Mouse (Mus musculus) ovary, adult 18-20 months (tissue): ENCODE results near the gene Tpsb2.

Experiments used
- DNase-seq: peaks from one replicate; pipeline ENCODE4 v3.0.0; 2022; ENCODE audit warnings: low spot score, mixed read lengths

Gene Tpsb2

DNA sequence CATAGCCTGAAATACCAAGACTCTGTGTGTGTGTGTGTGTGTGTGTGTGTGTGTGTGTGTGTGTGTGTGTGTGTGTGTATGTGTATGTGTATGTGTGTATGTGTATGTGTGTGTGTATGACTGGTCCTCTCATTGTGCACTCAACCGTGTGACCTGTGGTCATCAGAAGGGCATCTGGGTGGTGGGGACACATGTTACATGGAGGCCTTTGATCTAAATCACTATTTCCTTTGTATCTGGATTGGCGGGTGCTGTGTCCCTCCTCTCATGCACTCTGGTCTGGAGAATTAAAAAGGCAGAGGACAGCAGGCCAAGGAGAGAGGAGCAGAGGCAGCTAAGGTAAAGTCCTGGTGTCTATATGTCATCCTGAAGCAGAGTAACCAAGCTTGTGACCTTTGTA lies at the start of gene Tpsb2:
Tpsb2 (plus strand) TSS at position 301 of the 400 bp plus-strand sequence.
- DNase-seq, result no peak

DNA sequence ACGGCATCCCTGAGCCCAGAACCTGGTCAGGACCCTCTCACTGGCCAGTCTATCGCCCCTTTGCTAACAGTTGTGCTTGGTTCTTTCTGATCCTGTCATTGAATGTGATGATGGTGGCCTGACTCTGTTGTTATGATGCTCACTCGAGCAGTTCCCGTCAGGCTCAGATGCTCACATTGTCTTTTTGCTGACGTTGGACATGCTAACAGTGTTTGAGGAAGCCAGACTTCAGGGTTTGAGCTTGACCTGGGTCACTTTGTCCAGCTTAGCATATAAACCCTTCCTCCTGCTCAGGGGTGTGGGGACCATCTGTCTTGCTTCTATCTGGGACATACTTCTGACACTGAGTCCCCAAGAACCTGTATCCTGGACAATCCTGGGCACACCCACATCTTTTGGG lies 47.8 kb upstream of the Tpsb2 start, which contains the start of gene Prss29:
Prss29 (plus strand) TSS at position 301 of the 400 bp plus-strand sequence.
- DNase-seq, result no peak

DNA sequence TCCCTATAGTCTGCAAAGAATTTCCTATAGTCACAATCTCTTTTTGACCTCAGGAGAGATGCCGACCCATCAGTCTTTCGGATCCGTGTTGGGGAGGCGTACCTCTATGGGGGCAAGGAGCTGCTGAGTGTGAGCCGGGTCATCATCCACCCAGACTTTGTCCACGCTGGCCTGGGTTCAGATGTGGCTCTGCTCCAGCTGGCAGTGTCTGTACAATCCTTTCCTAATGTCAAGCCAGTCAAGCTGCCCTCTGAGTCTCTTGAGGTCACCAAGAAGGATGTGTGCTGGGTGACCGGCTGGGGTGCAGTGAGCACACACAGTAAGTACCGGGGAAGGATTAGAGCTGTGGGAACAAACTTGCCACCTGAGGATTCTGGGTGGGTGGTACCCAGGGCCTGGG lies 45.3 kb upstream of the Tpsb2 start:
- no peak for DNase-seq

DNA sequence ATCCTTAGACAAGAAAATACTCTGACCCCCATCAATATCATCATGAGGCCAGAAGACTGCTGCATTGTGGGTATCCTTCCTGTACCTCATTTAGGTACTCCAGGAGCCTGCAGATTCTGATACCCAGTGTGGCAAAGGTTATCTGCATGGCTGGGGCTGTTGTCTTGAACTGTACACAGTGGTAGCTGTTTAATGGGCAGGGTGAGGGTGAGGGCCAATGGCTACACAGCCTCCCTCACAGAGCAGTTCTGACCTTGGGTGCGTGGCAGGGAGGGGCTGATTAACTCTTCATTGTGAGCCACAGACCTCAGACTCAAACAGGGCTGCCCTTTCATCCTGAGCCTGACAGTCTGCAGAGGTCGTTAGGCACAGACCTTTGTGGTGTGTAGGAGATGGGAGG lies 43.2 kb upstream of the Tpsb2 start:
- no peak for DNase-seq

DNA sequence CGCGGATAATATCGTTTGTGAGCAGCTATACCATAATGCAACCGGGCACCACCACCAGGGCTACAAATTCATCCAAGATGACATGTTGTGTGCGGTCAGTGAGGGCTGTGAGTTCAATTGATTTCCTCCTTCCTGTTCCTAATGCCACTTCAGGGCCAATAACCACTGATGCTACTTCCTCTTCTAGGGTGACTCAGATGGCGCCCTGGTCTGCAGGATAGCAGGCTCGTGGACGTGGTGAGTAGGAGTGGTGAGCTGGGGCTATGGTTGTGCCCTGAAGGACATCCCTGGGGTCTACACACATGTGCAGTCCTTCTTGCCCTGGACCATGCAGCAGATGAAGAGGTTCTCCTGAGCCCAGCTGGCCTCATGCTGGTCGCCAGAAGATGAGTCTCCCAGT lies 33.8 kb upstream of the Tpsb2 start:
- DNase-seq, result no peak

DNA sequence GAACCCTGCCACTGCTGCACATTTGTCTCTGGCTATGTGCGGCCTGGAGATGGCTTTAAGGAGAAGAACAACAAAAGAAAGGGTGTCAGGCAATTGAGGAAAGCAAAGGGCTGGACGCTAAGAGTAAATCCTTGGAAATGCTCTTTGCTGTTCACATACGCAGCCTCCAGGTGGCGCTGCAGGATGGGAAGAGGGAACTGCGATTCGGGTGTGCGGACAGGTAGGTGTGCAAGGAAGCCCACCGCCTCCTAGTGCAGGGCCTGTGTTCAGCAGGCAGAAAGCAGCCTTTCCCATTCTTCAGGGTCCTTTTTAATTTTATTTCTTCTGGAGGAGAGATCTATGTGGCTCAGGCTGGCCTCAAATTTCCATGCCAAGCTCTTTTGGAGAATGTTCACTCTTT lies 32.2 kb upstream of the Tpsb2 start:
- no peak for DNase-seq

DNA sequence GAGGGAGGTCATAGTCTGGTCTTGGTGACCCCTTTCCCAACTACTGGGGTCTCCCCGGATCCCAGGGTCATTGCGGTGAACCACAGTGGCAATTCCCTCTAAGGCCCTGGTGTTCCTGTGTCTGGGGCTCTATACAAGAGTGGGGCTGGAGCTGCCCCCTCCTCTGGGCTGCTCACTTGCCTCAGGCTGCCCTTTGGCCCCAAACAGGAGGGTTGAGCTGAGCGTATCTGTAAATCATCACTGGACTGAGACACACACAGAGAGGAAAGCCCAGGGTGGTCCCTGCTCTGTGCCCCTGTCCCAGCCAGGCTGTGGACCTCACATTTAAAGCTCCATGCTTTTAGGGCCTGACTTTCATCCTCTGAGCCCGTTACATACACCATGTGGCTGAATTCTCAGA lies 27.9 kb upstream of the Tpsb2 start:
- DNase-seq, result no peak

DNA sequence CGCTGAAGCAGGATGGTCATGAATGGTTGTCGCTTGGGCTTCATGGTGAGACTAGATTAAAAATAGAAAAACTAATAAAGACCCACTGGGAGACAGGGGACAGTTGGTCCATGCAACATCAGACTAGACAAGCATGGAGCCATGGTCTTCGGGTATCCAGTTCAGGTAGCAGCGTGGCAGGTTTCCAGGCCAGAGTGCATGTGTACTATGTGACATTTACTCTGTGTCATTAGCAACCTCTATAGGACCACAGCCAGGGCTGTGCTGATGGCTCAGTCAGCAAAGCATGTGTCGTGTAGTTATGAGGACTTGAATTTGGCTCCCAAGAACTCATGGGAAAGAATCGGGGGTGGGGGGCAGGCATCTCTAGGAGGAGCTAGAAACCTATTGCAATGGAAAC lies 26.1 kb upstream of the Tpsb2 start:
- DNase-seq, result no peak

DNA sequence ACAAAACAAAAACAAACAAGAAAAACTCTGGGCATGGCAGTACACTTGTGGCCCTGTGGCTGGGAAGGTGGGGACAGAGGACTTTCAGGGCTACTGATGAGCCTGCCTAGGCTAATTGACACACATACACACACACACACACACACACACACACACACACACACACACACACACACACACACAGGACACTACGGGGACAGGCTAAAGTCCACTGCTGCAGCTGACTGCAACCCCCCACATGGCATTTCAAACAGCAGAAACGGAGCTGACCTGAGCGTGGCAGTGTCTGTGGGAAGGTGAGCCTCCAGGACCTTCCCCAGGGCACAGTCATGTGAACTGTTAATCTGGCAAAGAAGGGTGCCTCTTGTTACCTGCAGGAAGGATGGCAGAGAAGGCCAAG lies 24.6 kb upstream of the Tpsb2 start:
- DNase-seq, result no peak

DNA sequence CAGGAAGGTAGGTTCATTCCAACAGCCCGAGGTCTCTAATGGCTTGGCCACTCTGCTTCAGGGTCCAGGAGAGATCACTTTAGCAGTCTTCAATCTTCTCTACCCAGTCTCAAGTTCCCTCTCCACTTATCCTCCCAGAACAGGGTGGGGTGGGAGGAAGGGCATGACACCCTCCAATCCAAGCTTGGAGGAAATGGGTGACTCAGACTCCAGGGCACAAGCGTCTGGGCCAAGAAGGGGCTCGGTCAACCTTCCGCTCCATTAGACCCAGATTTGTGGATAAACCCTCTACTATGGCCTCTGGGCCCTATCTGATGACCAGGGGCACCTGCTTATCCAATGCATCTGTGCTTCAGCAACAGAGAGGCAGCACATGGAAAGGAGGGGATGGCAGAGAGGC lies 20.6 kb upstream of the Tpsb2 start, which contains the start of gene Tpsab1:
Tpsab1 (minus strand) TSS at position 101 of the 400 bp plus-strand sequence.
- DNase-seq, result no peak

DNA sequence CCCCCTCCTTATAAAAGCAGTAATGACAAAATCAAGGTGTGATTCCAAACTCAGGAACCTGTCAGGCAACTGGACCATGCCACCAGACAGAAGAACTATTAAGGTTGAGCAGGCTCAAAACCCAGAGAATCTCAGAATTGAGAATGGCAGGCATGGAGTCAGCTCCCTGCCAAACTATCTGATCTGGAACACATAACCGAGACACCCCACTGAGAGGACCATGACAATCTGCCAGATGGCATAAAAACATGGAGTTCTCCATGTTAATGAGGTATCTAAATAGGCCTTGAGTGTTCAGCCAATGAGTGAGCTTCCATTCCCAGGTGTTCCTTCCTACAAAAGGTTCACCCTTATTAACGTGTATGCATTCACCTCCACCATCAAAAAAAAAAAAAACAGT lies 4.8 kb upstream of the Tpsb2 start:
- no peak for DNase-seq

DNA sequence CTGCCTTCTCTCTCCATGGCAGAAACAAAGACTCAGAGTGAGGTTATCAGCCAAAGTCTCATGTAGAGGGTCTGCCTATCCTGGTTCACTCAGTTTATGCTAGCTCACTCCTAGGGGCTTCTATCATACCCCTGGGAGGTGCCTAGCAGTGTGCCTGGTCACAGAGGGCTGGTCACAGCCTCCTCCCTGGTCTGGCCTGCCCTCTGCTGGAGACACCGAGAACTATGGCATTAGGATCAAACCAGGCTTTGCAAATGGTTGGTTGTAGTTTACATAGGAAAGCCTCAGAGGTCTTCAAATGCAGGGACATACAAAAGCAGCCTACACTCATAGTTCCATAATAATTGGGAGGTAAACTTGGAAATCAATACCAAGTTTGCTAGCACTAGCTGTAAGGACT lies 2.4 kb upstream of the Tpsb2 start:
- no peak for DNase-seq

DNA sequence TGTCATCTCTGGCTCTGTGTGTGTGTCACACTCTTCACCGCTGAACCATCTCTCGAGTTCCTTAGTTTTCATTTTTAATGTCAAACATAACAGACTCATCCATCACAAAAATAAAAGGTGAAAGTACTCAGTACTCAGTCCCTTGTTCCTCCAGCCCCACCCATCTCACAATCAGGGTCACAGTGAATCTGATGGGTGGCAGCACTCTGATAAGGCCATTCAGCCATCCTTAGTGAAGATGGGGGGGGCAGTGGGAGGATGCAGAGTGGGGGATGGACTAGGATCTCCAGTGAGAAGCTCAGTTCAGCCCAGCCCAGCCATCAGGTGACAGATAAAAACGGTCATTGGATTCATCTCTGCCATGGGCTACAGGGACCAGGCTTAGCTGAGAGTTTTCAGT lies 2.9 kb downstream of the Tpsb2 start, which contains the start of gene Tpsg1:
Tpsg1 (plus strand) TSS at position 301 of the 400 bp plus-strand sequence.
- DNase-seq, result no peak

DNA sequence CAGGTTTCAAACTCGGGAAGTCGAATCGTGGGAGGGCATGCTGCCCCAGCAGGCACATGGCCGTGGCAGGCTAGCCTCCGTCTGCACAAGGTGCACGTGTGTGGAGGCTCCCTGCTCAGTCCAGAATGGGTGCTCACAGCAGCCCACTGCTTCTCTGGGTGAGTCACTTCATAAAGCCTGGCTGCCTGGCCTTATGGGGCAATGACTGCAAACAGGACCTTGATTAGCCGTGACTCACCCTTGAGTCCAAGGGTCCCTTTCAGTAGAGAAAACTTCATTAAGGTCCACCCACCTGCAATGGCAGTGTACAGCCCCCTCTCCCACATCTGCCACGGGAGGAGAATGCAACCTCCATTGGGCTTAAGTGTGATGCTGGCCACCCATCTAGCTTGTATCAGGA lies 6.4 kb downstream of the Tpsb2 start:
- DNase-seq, result no peak

DNA sequence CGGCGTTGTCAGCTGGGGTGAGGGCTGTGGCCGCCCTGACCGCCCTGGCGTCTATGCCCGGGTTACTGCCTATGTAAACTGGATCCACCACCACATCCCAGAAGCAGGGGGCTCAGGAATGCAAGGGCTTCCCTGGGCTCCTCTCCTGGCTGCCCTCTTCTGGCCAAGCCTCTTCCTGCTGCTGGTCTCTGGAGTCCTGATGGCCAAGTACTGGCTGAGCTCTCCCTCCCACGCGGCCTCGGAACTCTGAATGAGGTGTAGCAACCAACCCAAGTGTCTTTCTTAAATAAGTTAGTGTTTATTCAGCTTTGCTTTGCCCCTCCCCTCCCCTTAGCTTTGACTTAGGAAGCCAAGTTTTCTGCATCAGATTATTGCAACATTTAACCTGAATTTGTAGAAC lies 7.9 kb downstream of the Tpsb2 start:
- DNase-seq, result no peak

DNA sequence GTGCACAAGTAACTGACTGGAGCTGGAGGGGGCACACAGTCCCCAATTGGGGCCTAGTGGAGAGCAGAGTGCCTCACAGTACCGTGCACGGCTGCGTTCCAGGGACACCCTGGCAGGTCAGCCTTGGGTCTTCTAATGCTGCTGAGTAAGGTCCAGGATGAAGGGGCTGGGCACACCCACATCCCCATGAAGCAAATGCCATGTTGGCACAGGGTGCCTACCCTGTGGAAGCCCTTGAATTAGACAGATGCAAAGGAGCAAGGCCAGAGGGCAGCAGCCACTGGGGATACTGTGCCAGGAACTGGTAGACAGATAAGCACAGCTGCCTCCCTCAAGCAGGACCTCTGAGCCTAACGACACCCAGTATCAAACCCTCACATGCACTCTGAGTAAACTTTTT lies 28.4 kb downstream of the Tpsb2 start:
- no peak for DNase-seq

DNA sequence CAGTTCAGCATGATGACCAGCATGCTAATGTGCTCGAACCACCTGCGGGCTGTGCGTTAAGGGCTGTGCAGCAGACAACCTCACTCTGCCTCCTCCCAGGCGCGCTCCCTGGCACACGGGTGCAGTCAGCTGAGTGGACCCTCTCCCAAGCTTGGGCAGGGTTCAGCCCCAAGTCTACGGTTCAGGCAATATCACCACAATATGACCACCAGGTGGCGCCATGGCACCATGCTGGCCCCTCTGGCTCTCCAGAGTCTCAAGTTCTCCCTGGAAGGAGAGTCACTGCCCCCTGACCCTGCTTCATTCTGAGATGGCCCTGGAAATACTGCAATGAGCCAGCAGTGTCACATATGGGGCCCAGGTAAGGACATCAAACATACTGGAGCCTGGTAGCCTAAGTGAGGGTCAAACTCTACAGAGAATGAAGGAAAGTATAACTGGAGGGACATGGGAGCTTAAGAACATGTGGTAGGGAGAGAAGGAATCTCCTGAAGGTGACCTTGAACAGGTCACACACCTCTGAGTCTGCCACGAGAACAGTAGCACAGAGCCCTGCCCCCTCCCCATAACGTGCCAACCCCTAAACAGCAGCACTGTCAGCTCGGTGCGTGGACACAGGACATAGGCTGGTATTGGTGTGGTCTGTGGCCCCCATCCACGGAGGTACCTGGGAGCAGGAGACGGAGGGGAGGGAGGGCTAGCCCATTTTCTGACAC lies 31.9 kb downstream of the Tpsb2 start:
- DNase-seq, result peak; percentile 48

DNA sequence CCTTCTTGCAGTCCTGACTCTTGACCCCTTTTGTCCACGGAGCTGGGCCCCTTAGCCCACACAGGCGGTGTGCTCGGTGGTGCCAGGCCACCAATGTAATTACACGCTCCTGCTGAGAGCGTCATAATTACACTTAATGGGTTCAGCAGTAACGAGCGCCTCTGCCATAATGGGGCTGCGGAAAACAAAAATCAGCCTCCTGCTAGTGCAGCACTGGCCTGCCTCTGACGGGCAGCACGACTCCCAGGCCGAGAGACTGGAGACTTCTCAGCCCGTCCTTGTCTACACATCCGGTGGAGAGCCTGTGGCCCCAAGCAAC lies 32.4 kb downstream of the Tpsb2 start:
- DNase-seq, result no peak

DNA sequence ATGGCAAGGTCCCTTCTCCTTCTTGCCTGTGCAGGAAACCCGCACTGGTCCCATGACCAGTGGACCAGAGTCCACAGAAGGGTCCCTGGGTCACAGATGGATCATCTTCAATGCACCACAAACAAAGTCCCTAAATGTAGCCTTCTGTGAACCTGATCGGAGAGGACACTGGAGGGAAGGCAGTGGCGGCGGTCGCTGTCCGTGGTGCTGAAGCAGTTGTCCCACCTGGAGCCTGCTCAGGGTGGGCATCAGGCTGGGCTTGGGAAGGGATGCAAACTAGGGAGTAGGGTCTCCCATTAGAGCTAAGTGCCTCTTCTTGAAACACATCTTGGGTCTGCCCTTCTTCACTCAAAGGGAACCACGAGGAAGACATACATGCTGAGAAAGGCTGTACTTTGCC lies 34.3 kb downstream of the Tpsb2 start:
- no peak for DNase-seq

DNA sequence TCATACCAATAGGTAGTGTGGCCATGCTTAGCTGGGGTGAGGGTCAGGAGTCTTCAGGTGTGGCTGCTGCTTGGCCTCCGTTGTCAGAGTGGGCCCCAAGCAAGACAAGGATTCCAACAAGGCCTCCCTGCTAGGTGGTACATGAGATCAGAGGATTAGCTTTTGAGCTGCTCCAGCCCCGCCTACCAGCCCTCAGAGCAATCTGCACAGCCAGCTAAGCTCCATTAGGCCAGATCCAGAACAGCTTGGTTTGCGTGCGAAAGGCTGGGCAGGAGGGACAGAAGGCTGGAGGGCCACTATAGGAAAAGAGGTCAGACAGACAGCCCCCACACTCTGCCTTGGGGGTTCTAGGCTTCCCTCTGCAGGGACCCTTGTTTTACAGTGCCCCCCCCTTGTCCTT lies 35.4 kb downstream of the Tpsb2 start:
- no peak for DNase-seq

DNA sequence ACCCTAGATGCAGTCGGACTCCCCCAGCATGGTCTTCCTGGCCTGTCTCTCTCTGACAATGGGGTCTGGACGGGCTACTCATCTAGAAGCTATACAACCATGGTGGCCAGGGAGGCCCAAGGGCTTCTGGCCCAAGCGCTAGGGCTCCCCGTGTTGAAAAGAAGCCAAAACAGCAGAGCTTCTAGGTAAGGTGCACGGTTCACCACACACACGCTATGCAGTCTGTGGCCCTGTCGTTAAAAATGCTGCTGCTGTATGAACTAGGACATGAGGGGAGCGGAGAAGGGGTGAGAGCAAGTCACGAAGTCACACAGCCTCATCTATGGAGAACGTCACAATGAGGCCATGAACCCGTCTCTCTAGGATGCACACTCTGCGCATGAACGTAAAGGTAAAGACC lies 36.1 kb downstream of the Tpsb2 start:
- no peak for DNase-seq

DNA sequence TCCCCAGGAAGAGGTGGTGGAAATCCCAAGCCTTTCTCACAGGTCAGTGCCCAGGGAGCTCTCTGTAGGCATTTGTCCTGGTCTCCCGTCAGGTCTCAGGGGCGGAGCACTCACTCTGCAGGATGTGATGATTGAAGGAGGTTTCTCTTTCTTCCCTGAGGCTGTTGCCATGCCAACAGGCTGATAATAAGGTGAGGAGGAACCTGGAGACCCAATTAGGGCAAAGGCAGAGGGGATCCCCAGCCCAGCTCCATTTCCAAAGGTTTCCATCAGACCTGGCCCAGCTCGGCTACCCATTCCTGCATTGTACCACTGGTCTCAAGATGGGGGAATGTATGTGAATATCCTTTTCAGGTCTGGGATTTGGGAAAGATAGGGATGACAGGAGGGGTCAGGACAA lies 38.1 kb downstream of the Tpsb2 start:
- no peak for DNase-seq

DNA sequence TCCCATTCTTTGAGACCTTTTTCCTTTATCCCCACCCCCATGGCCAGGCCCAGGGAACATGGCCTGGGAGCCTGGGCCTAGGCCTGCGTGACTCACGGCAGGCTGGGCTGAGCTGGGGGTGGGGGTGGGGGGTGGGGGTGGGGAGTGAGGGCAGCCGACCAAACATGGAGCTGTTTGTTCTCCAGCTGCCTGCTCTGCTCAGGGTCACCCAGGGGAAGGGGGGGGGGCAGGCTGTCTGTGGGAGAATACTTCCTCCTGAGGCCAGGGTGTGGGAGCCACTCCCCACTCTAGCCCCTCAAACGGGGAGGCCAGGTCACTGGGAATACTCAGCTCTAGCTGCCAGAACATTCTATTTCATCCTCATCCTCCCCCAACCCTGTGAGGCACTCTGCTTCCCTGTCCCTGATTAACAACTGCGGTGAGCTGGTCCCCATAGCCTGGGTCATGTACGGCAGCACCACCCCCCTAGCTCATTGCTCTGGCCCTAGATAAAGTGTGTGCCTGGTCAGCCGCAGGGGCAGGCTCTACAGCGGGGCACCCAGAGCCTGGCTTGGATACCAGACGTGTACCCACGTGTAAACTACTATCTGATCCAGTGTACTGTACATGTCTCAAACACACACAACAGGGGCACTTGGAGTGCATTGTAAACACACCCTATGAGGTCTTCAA lies 39.3 kb downstream of the Tpsb2 start:
- peak; percentile 53 for DNase-seq

DNA sequence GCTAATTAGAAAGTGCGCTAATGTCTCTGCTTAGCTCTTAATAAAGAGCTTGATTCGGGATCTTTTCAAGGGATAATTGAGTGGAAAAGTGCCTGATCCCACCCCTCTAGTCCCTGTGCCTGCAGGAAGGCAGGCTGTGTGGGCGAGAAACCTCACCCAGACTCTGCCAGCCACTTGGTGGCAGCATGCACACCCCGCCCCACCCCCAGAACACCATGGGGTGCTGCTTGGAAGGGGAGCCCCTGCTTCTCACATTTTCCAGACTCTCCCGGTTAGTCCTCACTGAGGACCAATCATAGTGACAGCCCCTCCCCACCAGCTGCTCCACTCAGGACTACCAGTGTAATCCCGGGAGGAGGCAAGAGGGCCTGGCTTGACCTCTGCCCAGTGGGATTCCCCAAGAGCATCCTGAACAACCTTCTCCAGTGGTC lies 39.9 kb downstream of the Tpsb2 start:
- DNase-seq, result no peak
